Mouse (Mus musculus) cerebellum, adult 2 months (tissue): ENCODE measurements around the gene Ahnak.

ENCODE experiments used
- CTCF ChIP-seq: fragments of 200-500 bp; IDR thresholded peaks from 2 replicates; pipeline ENCODE4 v1.5.1; 2011; ENCODE audit warnings: low read depth, mild to moderate bottlenecking, control low read depth, low read length, moderate library complexity, borderline replicate concordance; ENCODE audit not compliant: insufficient read depth
- POLR2A ChIP-seq: fragments of 200-500 bp; IDR thresholded peaks from 2 replicates; pipeline ENCODE4 v1.6.1; 2011; ENCODE audit warnings: low read length, control low read depth, borderline replicate concordance; ENCODE audit not compliant: insufficient read depth

GRCm38 (mm10) chr19:9100297-9101061 lies 111.4 kb downstream of the Ahnak start:
- TF ChIP-seq CTCF (no peak), POLR2A (no peak)
